Mouse (Mus musculus): ENCODE measurements around the gene Bspry. TPM values are rescaled to one million over a fixed set of nuclear protein-coding genes. Genes with fewer than 3 reads are reported as not detected.

Gene Bspry
- polyA plus RNA-seq (2015; fragmentation: Nextera tagmentation; extraction: Ambion mirVana): 29.9 and 31.6 TPM in 2 replicates

- H3K27me3 ChIP-seq (replicated peaks; ENCODE audit: control insufficient read depth, insufficient read depth, low read length): no peaks in the 10 kb centered on the region
- H3K4me3 ChIP-seq (ENCODE audit: low read length): peak within 1 kb of the TSS; percentile 52
- peak within 1 kb of the TSS; percentile 22; the same call in 1 of the 2 replicates for H3K27ac ChIP-seq (ENCODE audit: low read length)
- peak within 1 kb of the TSS; percentile 81 for H3K4me2 ChIP-seq (ENCODE audit: low read depth, low read length)
- WGBS: under 1% methylated on average over 71 of the region's 71 CpGs
- ATAC-seq: peak; percentile 89
- no peaks in the 10 kb centered on the region for H3K36me3 ChIP-seq (ENCODE audit: control insufficient read depth, insufficient read depth, low read length)
- H3K4me1 ChIP-seq (ENCODE audit: control insufficient read depth, insufficient read depth, low read length): peaks cover under 1% of the 10 kb centered on the region; the same call in 1 of the 2 replicates
- H3K9ac ChIP-seq (ENCODE audit: low read depth, low read length): peak within 1 kb of the TSS; percentile 64
- H3K9me3 ChIP-seq (ENCODE audit: control insufficient read depth, low read length): no peaks in the 10 kb centered on the region
Observed at GRCm38 (mm10) chr4:62479937-62480708, at the start of gene Bspry. Bspry (plus strand) TSS chr4:62480053.

GRCm38 (mm10) chr4:62430678-62431077 is 49.2 kb upstream of the Bspry start:
- Histone ChIP-seq H3K4me1 (ENCODE audit: control insufficient read depth, insufficient read depth, low read length) (no peaks in the 10 kb centered on the region), H3K9me3 (ENCODE audit: control insufficient read depth, low read length) (no peaks in the 10 kb centered on the region), H3K4me2 (ENCODE audit: low read depth, low read length) (no peak overlapping the region), H3K27ac (ENCODE audit: low read length) (no peak overlapping the region), H3K27me3 (replicated peaks; ENCODE audit: control insufficient read depth, insufficient read depth, low read length) (no peaks in the 10 kb centered on the region), H3K36me3 (ENCODE audit: control insufficient read depth, insufficient read depth, low read length) (no peaks in the 10 kb centered on the region), H3K4me3 (ENCODE audit: low read length) (no peak overlapping the region), H3K9ac (ENCODE audit: low read depth, low read length) (no peak overlapping the region)
- ATAC-seq: no peak

GRCm38 (mm10) chr4:62431522-62431921 is 48.3 kb upstream of the Bspry start:
- no peaks in the 10 kb centered on the region for H3K4me1 ChIP-seq (ENCODE audit: control insufficient read depth, insufficient read depth, low read length)
- no peak overlapping the region for H3K4me3 ChIP-seq (ENCODE audit: low read length)

GRCm38 (mm10) chr4:62433939-62434870 is 45.6 kb upstream of the Bspry start:
- H3K4me2 ChIP-seq (ENCODE audit: low read depth, low read length): no peak overlapping the region
- no peak overlapping the region for H3K9ac ChIP-seq (ENCODE audit: low read depth, low read length)
- H3K27ac ChIP-seq (ENCODE audit: low read length): no peak overlapping the region
- H3K4me1 ChIP-seq (ENCODE audit: control insufficient read depth, insufficient read depth, low read length): no peaks in the 10 kb centered on the region
- WGBS: 69% methylated on average over 7 of the region's 7 CpGs
- 0 out of 2 replicates have a peak, but pooled peaks have one; percentile 38 for ATAC-seq
- H3K27me3 ChIP-seq (replicated peaks; ENCODE audit: control insufficient read depth, insufficient read depth, low read length): no peaks in the 10 kb centered on the region
- H3K36me3 ChIP-seq (ENCODE audit: control insufficient read depth, insufficient read depth, low read length): no peaks in the 10 kb centered on the region
- H3K9me3 ChIP-seq (ENCODE audit: control insufficient read depth, low read length): no peaks in the 10 kb centered on the region
- H3K4me3 ChIP-seq (ENCODE audit: low read length): no peak overlapping the region

More at GRCm38 (mm10) chr4:62431522-62431921, 48.3 kb upstream of the Bspry start:
- Histone ChIP-seq H3K4me2 (ENCODE audit: low read depth, low read length) (no peak overlapping the region), H3K27ac (ENCODE audit: low read length) (no peak overlapping the region), H3K27me3 (replicated peaks; ENCODE audit: control insufficient read depth, insufficient read depth, low read length) (no peaks in the 10 kb centered on the region), H3K9ac (ENCODE audit: low read depth, low read length) (no peak overlapping the region), H3K9me3 (ENCODE audit: control insufficient read depth, low read length) (no peaks in the 10 kb centered on the region), H3K36me3 (ENCODE audit: control insufficient read depth, insufficient read depth, low read length) (no peaks in the 10 kb centered on the region)
- WGBS: 84% methylated on average over 4 of the region's 4 CpGs
- ATAC-seq: no peak

GRCm38 (mm10) chr4:62435081-62435480 is 44.8 kb upstream of the Bspry start, which contains the start of gene Rnf183:
Rnf183 (minus strand) TSS chr4:62435252.
- Histone ChIP-seq H3K4me3 (ENCODE audit: low read length) (no peak within 1 kb of the TSS), H3K9me3 (ENCODE audit: control insufficient read depth, low read length) (no peaks in the 10 kb centered on the region), H3K4me1 (ENCODE audit: control insufficient read depth, insufficient read depth, low read length) (no peaks in the 10 kb centered on the region), H3K4me2 (ENCODE audit: low read depth, low read length) (no peak within 1 kb of the TSS), H3K27ac (ENCODE audit: low read length) (no peak within 1 kb of the TSS), H3K36me3 (ENCODE audit: control insufficient read depth, insufficient read depth, low read length) (no peaks in the 10 kb centered on the region), H3K9ac (ENCODE audit: low read depth, low read length) (no peak within 1 kb of the TSS), H3K27me3 (replicated peaks; ENCODE audit: control insufficient read depth, insufficient read depth, low read length) (no peaks in the 10 kb centered on the region)
- 82% methylated on average over 6 of the region's 6 CpGs for WGBS
- ATAC-seq: no peak

- ATAC-seq: no peak
- H3K9ac ChIP-seq (ENCODE audit: low read depth, low read length): no peak overlapping the region
- H3K4me1 ChIP-seq (ENCODE audit: control insufficient read depth, insufficient read depth, low read length): no peaks in the 10 kb centered on the region
- no peak overlapping the region for H3K27ac ChIP-seq (ENCODE audit: low read length)
- H3K4me3 ChIP-seq (ENCODE audit: low read length): no peak overlapping the region
- H3K9me3 ChIP-seq (ENCODE audit: control insufficient read depth, low read length): no peaks in the 10 kb centered on the region
- WGBS: 90% methylated on average over 3 of the region's 3 CpGs
- H3K4me2 ChIP-seq (ENCODE audit: low read depth, low read length): no peak overlapping the region
- H3K27me3 ChIP-seq (replicated peaks; ENCODE audit: control insufficient read depth, insufficient read depth, low read length): no peaks in the 10 kb centered on the region
- H3K36me3 ChIP-seq (ENCODE audit: control insufficient read depth, insufficient read depth, low read length): no peaks in the 10 kb centered on the region
Observed at GRCm38 (mm10) chr4:62437256-62437778, 42.5 kb upstream of the Bspry start.

- Histone ChIP-seq H3K27me3 (replicated peaks; ENCODE audit: control insufficient read depth, insufficient read depth, low read length) (no peaks in the 10 kb centered on the region), H3K9me3 (ENCODE audit: control insufficient read depth, low read length) (no peaks in the 10 kb centered on the region), H3K4me2 (ENCODE audit: low read depth, low read length) (no peak overlapping the region), H3K4me1 (ENCODE audit: control insufficient read depth, insufficient read depth, low read length) (no peaks in the 10 kb centered on the region), H3K4me3 (ENCODE audit: low read length) (no peak overlapping the region), H3K27ac (ENCODE audit: low read length) (no peak overlapping the region), H3K36me3 (ENCODE audit: control insufficient read depth, insufficient read depth, low read length) (no peaks in the 10 kb centered on the region), H3K9ac (ENCODE audit: low read depth, low read length) (no peak overlapping the region)
- ATAC-seq: no peak
- 65% methylated on average over 7 of the region's 7 CpGs for WGBS
Observed at GRCm38 (mm10) chr4:62437871-62438270, 42.0 kb upstream of the Bspry start.

GRCm38 (mm10) chr4:62439793-62440192 is 40.1 kb upstream of the Bspry start:
- H3K4me2 ChIP-seq (ENCODE audit: low read depth, low read length): no peak overlapping the region
- no peak overlapping the region for H3K27ac ChIP-seq (ENCODE audit: low read length)
- H3K4me3 ChIP-seq (ENCODE audit: low read length): no peak overlapping the region
- H3K9ac ChIP-seq (ENCODE audit: low read depth, low read length): no peak overlapping the region
- no peaks in the 10 kb centered on the region for H3K36me3 ChIP-seq (ENCODE audit: control insufficient read depth, insufficient read depth, low read length)
- H3K27me3 ChIP-seq (replicated peaks; ENCODE audit: control insufficient read depth, insufficient read depth, low read length): no peaks in the 10 kb centered on the region
- H3K4me1 ChIP-seq (ENCODE audit: control insufficient read depth, insufficient read depth, low read length): no peaks in the 10 kb centered on the region
- no peaks in the 10 kb centered on the region for H3K9me3 ChIP-seq (ENCODE audit: control insufficient read depth, low read length)
- WGBS: 66% methylated on average over 4 of the region's 4 CpGs
- ATAC-seq: no peak

GRCm38 (mm10) chr4:62440544-62440943 is 39.3 kb upstream of the Bspry start:
- H3K9ac ChIP-seq (ENCODE audit: low read depth, low read length): no peak overlapping the region
- no peak overlapping the region for H3K27ac ChIP-seq (ENCODE audit: low read length)
- no peak overlapping the region for H3K4me2 ChIP-seq (ENCODE audit: low read depth, low read length)
- no peaks in the 10 kb centered on the region for H3K4me1 ChIP-seq (ENCODE audit: control insufficient read depth, insufficient read depth, low read length)
- no peaks in the 10 kb centered on the region for H3K9me3 ChIP-seq (ENCODE audit: control insufficient read depth, low read length)
- H3K36me3 ChIP-seq (ENCODE audit: control insufficient read depth, insufficient read depth, low read length): no peaks in the 10 kb centered on the region
- no peak overlapping the region for H3K4me3 ChIP-seq (ENCODE audit: low read length)
- H3K27me3 ChIP-seq (replicated peaks; ENCODE audit: control insufficient read depth, insufficient read depth, low read length): no peaks in the 10 kb centered on the region
- no peak for ATAC-seq
- WGBS: 73% methylated on average over 4 of the region's 4 CpGs
